Mouse (Mus musculus): Measurements from ENCODE around the gene Gm47791.

The Gm47791 gene

GRCm38 (mm10) chr1:82785546-82785945 is 14.5 kb upstream of the Gm47791 start:
- DNase-seq (ENCODE audit: low spot score): no peak

- no peak for DNase-seq (ENCODE audit: low spot score)
Observed at GRCm38 (mm10) chr1:82783559-82783958, 12.5 kb upstream of the Gm47791 start.

DNA sequence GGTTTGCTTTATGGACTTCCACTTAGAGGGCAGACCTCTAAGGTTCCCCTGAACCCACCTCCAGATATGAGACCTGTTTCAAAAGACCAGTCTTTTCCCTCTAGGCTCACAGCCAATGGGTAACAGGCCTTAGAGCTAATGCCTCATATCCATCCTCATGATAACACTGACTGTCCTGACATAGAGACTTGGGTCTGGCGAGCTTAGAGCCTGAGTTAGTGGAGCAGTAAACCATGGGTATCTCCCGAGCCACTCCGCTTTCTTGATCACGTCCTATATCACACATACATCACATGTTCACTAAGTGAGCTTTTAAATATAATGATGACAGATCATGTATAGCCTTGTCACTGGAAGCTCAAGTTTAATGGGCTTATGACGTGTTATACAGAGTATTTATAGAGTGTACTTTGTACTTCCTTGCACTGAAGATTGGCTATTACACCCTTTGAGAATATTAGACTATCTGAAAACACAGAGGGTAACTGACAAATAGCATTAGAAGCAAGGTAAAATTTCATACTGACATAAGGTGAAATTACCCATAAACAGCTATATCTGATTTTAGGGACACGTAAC is 8.4 kb upstream of the Gm47791 start:
- no peak for DNase-seq (ENCODE audit: low spot score)

GRCm38 (mm10) chr1:82775293-82775692 is 4.2 kb upstream of the Gm47791 start:
- DNase-seq (ENCODE audit: low spot score): no peak

- DNase-seq (ENCODE audit: low spot score): no peak
Observed at GRCm38 (mm10) chr1:82773208-82773607, 2.2 kb upstream of the Gm47791 start.

GRCm38 (mm10) chr1:82772428-82772827 is 1.4 kb upstream of the Gm47791 start:
- no peak for DNase-seq (ENCODE audit: low spot score)

- no peak for DNase-seq (ENCODE audit: low spot score)
Observed at GRCm38 (mm10) chr1:82768269-82768668, 2.8 kb downstream of the Gm47791 start, which contains the start of gene Tm4sf20. TSS of gene Tm4sf20 (minus strand) at chr1:82768461.

DNA sequence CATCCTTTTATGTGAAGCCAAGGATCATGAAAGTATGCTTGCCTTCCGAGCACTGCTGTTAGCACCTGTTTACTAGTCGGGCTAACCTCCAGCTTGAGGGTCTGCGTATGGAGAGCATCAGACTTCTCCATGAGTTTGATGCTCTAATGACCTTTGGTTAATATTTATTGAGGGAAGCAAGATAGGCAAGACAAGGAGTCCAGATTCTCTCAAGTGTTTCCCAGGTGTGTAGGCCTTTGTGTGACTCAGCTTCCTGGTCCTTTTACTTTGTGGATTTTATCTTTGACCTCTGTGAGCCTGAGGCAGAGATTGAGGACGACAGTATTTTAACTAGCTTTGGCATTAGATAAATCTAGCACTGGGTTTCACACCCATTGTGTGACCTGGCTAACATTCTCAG is 4.4 kb downstream of the Gm47791 start:
- DNase-seq (ENCODE audit: low spot score): no peak

GRCm38 (mm10) chr1:82766227-82766626 is 4.8 kb downstream of the Gm47791 start:
- no peak for DNase-seq (ENCODE audit: low spot score)

DNA sequence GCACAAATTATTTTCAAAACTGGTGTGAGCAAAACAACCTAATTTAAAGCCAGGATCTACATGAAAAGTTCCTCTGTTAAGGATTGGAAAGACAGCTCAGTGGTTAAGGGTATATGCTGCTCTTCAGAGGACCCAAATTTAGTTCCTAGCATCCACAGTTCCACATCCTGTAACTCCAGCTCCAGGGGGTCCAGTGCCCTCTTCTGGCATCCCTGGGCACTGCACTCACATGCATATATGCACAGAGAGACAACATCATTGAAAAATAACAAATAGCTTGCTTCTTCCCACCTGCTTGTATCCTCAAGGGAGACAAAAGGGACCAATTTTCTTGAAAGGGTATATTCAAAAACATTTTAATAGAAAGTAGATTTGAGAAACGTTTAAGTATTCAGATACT is 8.8 kb downstream of the Gm47791 start:
- DNase-seq (ENCODE audit: low spot score): no peak

DNA sequence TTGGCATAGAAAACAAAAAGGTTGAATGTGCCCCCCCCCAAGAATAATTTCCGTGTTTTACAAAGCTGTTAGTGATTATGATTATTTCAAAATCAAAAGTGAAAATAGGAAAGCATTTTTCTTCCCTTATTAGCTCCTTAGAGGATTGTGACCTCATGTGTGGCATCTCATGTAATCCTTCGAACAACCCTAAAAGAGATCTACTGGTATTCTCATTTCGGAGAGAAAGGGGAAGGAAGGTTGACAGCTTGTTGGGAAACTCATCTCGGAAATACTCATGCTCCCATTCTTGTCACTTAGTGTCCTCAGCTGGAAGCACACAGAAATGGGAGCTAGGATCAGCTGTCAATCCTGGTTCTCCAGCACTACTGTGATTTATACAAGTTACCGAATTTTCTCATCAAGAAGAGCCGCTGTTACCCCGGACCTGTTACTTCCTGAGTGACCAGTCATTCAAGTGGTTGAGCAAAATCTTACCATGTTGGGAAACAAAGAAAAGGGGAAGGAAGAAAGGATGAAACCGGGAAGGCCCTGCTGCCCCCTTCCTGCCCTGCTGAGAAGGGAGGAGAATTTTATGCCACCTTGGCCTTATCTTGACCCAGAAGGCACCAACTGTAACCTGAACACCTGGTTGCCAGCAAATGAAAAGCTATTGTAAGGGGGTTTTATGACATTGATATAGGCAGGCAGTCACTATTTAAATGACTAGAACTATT is 9.4 kb downstream of the Gm47791 start:
- DNase-seq (ENCODE audit: low spot score): no peak

- no peak for DNase-seq (ENCODE audit: low spot score)
Observed at GRCm38 (mm10) chr1:82759520-82759919, 11.5 kb downstream of the Gm47791 start.

DNA sequence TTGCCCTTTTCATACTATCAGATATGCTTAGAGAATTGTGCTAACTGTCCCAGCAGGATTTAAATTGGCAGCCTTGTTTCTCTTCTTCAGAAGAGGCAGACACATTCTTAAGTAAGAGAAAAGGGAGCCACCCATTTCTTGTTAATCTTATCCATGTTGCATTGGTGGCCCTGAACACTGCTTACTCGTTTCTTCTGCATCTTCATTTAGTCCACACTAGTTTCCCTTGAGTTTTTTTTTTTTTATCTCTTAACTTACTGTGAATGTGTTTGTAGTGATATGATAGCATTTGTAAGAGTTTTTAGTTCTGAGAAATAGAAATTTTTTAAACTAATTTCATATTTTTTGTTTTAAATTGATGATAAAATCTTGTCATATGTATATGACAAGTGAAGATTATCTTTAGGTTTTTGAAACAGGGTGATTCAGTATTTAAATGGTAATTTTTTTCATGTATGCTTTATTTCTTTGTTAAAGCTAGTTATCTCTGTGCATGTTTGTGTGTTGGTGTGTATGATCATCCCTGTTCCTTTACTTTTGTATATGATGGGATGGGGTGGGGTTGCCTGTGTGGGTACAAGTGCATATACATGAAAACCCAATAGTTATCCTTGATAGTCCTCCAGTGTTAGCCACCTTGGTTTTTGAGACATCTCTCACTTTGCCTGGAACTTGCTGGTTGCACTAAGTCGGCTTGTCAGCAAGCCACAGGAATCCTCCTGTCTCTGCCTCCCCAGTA is 23.2 kb downstream of the Gm47791 start:
- no peak for DNase-seq (ENCODE audit: low spot score)

DNA sequence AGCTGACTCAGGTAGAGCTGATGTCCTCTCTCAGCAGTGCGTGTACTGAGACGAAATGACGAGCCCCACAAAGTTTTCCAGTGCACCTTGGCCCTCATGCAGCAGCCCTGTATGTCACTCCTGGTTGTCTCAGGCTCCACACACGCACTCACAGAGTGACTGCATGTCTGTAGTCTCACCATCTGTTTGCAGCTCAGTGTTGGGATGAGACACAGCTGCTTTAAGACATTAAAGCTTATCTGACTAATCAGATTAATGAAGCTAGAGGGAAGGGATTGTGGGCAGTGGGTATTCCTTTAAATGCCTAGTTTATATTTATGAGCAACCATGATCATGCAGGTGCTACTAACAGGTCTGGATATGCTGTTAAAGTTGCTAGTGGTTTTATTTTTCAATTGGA is 24.6 kb downstream of the Gm47791 start:
- DNase-seq (ENCODE audit: low spot score): no peak

DNA sequence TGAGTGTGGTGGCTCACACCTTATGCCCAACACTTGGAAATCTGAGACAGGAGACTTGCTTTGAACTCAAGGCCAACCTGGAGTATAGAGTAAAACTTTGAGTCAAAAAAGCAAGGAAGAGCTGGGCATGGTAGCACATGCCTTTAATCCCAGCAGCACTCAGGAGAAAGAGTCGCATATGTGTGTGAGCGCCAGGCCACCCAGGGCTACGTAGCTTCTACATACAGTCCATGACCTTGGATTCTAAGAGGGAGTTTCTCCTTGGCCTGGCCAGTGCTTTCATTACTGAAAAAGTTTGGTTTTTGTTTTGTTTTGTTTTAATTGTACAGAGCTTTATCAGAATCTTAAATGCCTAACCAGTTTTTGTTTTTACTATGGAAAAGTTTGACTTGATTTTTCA is 27.1 kb downstream of the Gm47791 start:
- peak; percentile 27 for DNase-seq (ENCODE audit: low spot score)

GRCm38 (mm10) chr1:82741539-82741938 is 29.5 kb downstream of the Gm47791 start:
- DNase-seq (ENCODE audit: low spot score): no peak

- no peak for DNase-seq (ENCODE audit: low spot score)
Observed at GRCm38 (mm10) chr1:82738066-82738465, 33.0 kb downstream of the Gm47791 start.

DNA sequence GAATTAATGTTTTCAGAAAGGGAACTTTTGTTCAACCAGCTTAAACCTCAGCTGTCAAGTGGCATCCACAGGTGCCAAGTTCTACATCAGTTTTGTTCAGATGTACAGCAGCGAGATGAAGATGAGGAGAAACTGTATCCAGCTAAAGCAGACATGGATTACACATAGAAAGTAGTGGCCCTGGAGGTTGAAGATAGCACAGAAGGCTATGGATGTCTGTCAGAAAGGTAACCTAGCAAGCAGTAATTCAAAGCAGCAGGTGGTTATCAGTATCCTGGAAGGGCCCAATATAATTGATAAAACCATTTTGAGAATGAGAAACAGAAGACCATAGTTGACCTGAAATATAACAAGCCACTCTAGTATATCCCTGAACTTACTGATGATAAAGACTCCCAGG is 37.7 kb downstream of the Gm47791 start:
- DNase-seq (ENCODE audit: low spot score): no peak

DNA sequence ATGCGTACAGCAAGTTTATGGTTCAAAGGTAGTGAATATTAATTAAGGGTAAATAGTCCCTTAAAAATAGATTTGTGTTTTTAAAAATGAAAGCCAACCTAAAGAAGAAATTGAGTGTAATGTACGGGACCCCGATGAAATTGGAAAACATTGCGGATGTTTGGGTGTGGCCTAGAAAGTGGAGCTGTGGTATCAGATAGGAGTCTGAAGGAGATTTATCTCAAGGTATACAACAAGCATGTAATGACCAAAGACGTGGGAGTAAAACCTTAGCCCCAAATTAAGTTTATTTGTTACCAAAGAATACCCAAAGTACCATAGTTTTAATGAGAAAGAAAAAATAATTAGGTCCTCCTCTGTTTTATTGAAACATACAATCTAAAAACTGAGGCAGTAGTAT is 44.6 kb downstream of the Gm47791 start:
- DNase-seq (ENCODE audit: low spot score): no peak

GRCm38 (mm10) chr1:82725875-82726185 is 45.2 kb downstream of the Gm47791 start:
- DNase-seq (ENCODE audit: low spot score): no peak

GRCm38 (mm10) chr1:82725026-82725874 is 45.8 kb downstream of the Gm47791 start:
- no peak for DNase-seq (ENCODE audit: low spot score)

GRCm38 (mm10) chr1:82724339-82725025 is 46.6 kb downstream of the Gm47791 start, which contains the start of gene Mff:
TSS of gene Mff (plus strand) at chr1:82724890.
- DNase-seq (ENCODE audit: low spot score): peak; percentile 87
